Mouse (Mus musculus): Measurements from ENCODE around the gene Msi1. TPM values are rescaled to one million over a fixed set of nuclear protein-coding genes. Genes with fewer than 3 reads are reported as not detected.
"Not testable (repeated sequence)": the region's sequence is repeated elsewhere in the genome, so short reads cannot be mapped to it uniquely, and the experiment has no call there.

Msi1 gene
- polyA plus RNA-seq, 1 experiment = 58.3 TPM

GRCm38 (mm10) chr5:115433191-115433590, 3.8 kb downstream of the Msi1 start:
- DNase-seq (ENCODE audit: extremely low spot score in 1 of 2, low spot score in 1 of 2) = no peak

GRCm38 (mm10) chr5:115434280-115434852, 5.0 kb downstream of the Msi1 start:
- no peak for DNase-seq (ENCODE audit: extremely low spot score in 1 of 2, low spot score in 1 of 2)

- DNase-seq (ENCODE audit: extremely low spot score in 1 of 2, low spot score in 1 of 2) = no peak
These were observed 5.7 kb downstream of the Msi1 start for GRCm38 (mm10) chr5:115434853-115435754.

- no peak for DNase-seq (ENCODE audit: extremely low spot score in 1 of 2, low spot score in 1 of 2)
These were observed 6.5 kb downstream of the Msi1 start for GRCm38 (mm10) chr5:115435755-115436379.

GRCm38 (mm10) chr5:115436421-115437124, 7.2 kb downstream of the Msi1 start:
- DNase-seq (ENCODE audit: extremely low spot score in 1 of 2, low spot score in 1 of 2) = peak; percentile 87 to 91

GRCm38 (mm10) chr5:115437242-115437944, 8.0 kb downstream of the Msi1 start:
- no peak for DNase-seq (ENCODE audit: extremely low spot score in 1 of 2, low spot score in 1 of 2)

GRCm38 (mm10) chr5:115437945-115438315, 8.5 kb downstream of the Msi1 start:
- no peak for DNase-seq (ENCODE audit: extremely low spot score in 1 of 2, low spot score in 1 of 2)

GRCm38 (mm10) chr5:115438667-115439066, 9.3 kb downstream of the Msi1 start:
- DNase-seq (ENCODE audit: extremely low spot score in 1 of 2, low spot score in 1 of 2) = no peak

GRCm38 (mm10) chr5:115441205-115441849, 11.9 kb downstream of the Msi1 start:
- peak; percentile 56 to 91 for DNase-seq (ENCODE audit: extremely low spot score in 1 of 2, low spot score in 1 of 2)

GRCm38 (mm10) chr5:115442663-115443062, 13.3 kb downstream of the Msi1 start:
- not testable (repeated sequence) for DNase-seq (ENCODE audit: extremely low spot score in 1 of 2, low spot score in 1 of 2)

- DNase-seq (ENCODE audit: extremely low spot score in 1 of 2, low spot score in 1 of 2) = no peak
These were observed 14.7 kb downstream of the Msi1 start for GRCm38 (mm10) chr5:115444130-115444529.

GRCm38 (mm10) chr5:115447108-115447507, 17.7 kb downstream of the Msi1 start:
- no peak for DNase-seq (ENCODE audit: extremely low spot score in 1 of 2, low spot score in 1 of 2)

GRCm38 (mm10) chr5:115449247-115449646, 19.8 kb downstream of the Msi1 start:
- DNase-seq (ENCODE audit: extremely low spot score in 1 of 2, low spot score in 1 of 2) = no peak

- DNase-seq (ENCODE audit: extremely low spot score in 1 of 2, low spot score in 1 of 2) = no peak
These were observed 21.3 kb downstream of the Msi1 start for GRCm38 (mm10) chr5:115450410-115451317.

- no peak for DNase-seq (ENCODE audit: extremely low spot score in 1 of 2, low spot score in 1 of 2)
These were observed 25.2 kb downstream of the Msi1 start for GRCm38 (mm10) chr5:115454422-115455090.

GRCm38 (mm10) chr5:115455838-115456237, 26.4 kb downstream of the Msi1 start:
- DNase-seq (ENCODE audit: extremely low spot score in 1 of 2, low spot score in 1 of 2) = no peak

- no peak for DNase-seq (ENCODE audit: extremely low spot score in 1 of 2, low spot score in 1 of 2)
These were observed 29.5 kb downstream of the Msi1 start for GRCm38 (mm10) chr5:115458918-115459317.

- no peak for DNase-seq (ENCODE audit: extremely low spot score in 1 of 2, low spot score in 1 of 2)
These were observed 35.2 kb downstream of the Msi1 start for GRCm38 (mm10) chr5:115464408-115465115.

Measured in frontal cortex, adult 2 months (tissue).